Mouse (Mus musculus) lung, embryonic 16.5 days (tissue): ENCODE data around the gene Pcmt1. TPM values are rescaled to one million over a fixed set of nuclear protein-coding genes. Genes with fewer than 3 reads are reported as not detected.

Experiments
- ATAC-seq: fragments of 200-750 bp; cut with Nextera tagmentation; 2 replicates; pipeline ENCODE4 v1.8.0; 2017; ENCODE audit warnings: low read depth, mild to moderate bottlenecking, moderate library complexity
- H3K27ac ChIP-seq: fragments of 300-500 bp; sonication (generic); 2 replicates; pipeline ENCODE4 v1.5.1; 2014; ENCODE audit warnings: mild to moderate bottlenecking, control low read depth, low read length
- H3K27me3 ChIP-seq: fragments of 300-500 bp; sonication (generic); 2 replicates; pipeline ENCODE4 v1.6.1; 2014; ENCODE audit warnings: low read depth, low read length, mixed read lengths; ENCODE audit not compliant: control insufficient read depth, insufficient read depth
- H3K36me3 ChIP-seq: fragments of 300-500 bp; sonication (generic); 2 replicates; pipeline ENCODE4 v1.6.1; 2014; ENCODE audit warnings: low read length; ENCODE audit not compliant: control insufficient read depth, insufficient read depth
- H3K4me1 ChIP-seq: fragments of 300-500 bp; sonication (generic); replicated peaks from 2 replicates; pipeline ENCODE4 v1.6.1; 2014; ENCODE audit warnings: low read length, mixed read lengths; ENCODE audit not compliant: control insufficient read depth, insufficient read depth
- H3K4me2 ChIP-seq: fragments of 300-500 bp; sonication (generic); 2 replicates; pipeline ENCODE4 v1.6.1; 2014; ENCODE audit warnings: low read depth, low read length, control low read depth
- H3K4me3 ChIP-seq: fragments of 300-500 bp; sonication (generic); 2 replicates; pipeline ENCODE4 v1.5.1; 2014; ENCODE audit warnings: mild to moderate bottlenecking, low read length, control low read depth
- H3K9ac ChIP-seq: fragments of 300-500 bp; sonication (generic); 2 replicates; pipeline ENCODE4 v1.6.1; 2014; ENCODE audit warnings: low read length, control low read depth
- H3K9me3 ChIP-seq: fragments of 300-500 bp; sonication (generic); 2 replicates; pipeline ENCODE4 v1.6.1; 2016; ENCODE audit warnings: low read length; ENCODE audit not compliant: control insufficient read depth
- WGBS: fragments of 180-500 bp; shearing (Covaris S2); extraction: QIAGEN DNeasy Blood & Tissue Kit; methylation state at CpG from one replicate; pipeline ENCODE4 v1.1.7; 2014; 5-methylcytosine and 5-hydroxymethylcytosine counted together
- polyA plus RNA-seq: library from polyadenylated mRNA; unstranded; fragments of >200 nt; fragmentation: Nextera tagmentation; extraction: Ambion mirVana; gene quantifications from 2 replicates; pipeline ENCODE4 v1.2.1, GENCODE M21; 2015

The Pcmt1 gene
- polyA plus RNA-seq, 1 experiment from 2014 or later, result 126 TPM

- H3K36me3 ChIP-seq, result no peaks in the 10 kb centered on the region
- H3K4me3 ChIP-seq, result no peak overlapping the region
- no peaks in the 10 kb centered on the region for H3K9me3 ChIP-seq
- no peak overlapping the region for H3K27ac ChIP-seq
- 31% methylated on average over 7 of the region's 7 CpGs for WGBS
- no peak for ATAC-seq
- no peaks in the 10 kb centered on the region for H3K27me3 ChIP-seq
- H3K4me1 ChIP-seq, result no peaks in the 10 kb centered on the region
- H3K4me2 ChIP-seq, result no peak overlapping the region
- H3K9ac ChIP-seq, result no peak overlapping the region
Measured at GRCm38 (mm10) chr10:7582891-7583557, 97.9 kb downstream of the Pcmt1 start.

- H3K9me3 ChIP-seq, result no peaks in the 10 kb centered on the region
- ATAC-seq, result peak; percentile 34; the same call in 1 of the 2 replicates
- no peak overlapping the region for H3K4me2 ChIP-seq
- H3K27ac ChIP-seq, result no peak overlapping the region
- H3K4me3 ChIP-seq, result no peak overlapping the region
- H3K9ac ChIP-seq, result no peak overlapping the region
- no peaks in the 10 kb centered on the region for H3K36me3 ChIP-seq
- H3K4me1 ChIP-seq, result no peaks in the 10 kb centered on the region
- 21% methylated on average over 11 of the region's 11 CpGs for WGBS
- H3K27me3 ChIP-seq, result no peaks in the 10 kb centered on the region
Measured at GRCm38 (mm10) chr10:7582157-7582890, 98.6 kb downstream of the Pcmt1 start.

DNA sequence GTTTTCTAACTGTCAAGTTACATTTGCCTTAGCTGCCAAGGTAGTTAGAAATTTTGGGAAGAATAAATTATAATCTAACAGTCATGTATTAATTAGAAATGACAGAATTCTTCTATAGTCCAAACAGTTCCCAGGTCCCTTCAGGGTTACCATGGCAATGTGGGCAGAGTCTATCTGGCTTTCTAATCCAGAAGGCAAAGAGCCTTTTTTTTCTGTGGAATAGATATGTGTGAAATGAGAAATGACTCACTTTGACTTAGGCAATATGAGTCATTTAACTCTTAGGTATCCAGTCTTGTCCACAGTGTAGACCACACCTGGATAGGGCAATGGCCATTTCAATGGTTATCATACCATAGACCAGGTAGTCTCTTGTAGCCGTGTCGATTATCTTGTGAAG is 99.5 kb downstream of the Pcmt1 start:
- no peak overlapping the region for H3K9ac ChIP-seq
- H3K4me2 ChIP-seq, result no peak overlapping the region
- H3K4me1 ChIP-seq, result no peaks in the 10 kb centered on the region
- no peak overlapping the region for H3K4me3 ChIP-seq
- H3K9me3 ChIP-seq, result no peaks in the 10 kb centered on the region
- no peaks in the 10 kb centered on the region for H3K27me3 ChIP-seq
- no peak overlapping the region for H3K27ac ChIP-seq
- H3K36me3 ChIP-seq, result no peaks in the 10 kb centered on the region
- WGBS, result 87% methylated on average over 2 of the region's 2 CpGs
- ATAC-seq, result no peak

Other genes starting within 250 kb of the Pcmt1 start
- gene Ulbp1, start 207.5 kb downstream of the Pcmt1 start, polyA plus RNA-seq, result 10.9 and 11.9 TPM in 2 replicates
- gene Lrp11, start 91.3 kb downstream of the Pcmt1 start, polyA plus RNA-seq, result 2.8 and 2.9 TPM in 2 replicates
- gene Nup43, start 13.6 kb downstream of the Pcmt1 start, polyA plus RNA-seq, result 46.4 and 47.4 TPM in 2 replicates
- gene Lats1, start 78 bp upstream of the Pcmt1 start, polyA plus RNA-seq, result 7.9 and 8.0 TPM in 2 replicates
- 52.6 and 55.5 TPM in 2 replicates for gene Katna1, start 44.9 kb upstream of the Pcmt1 start, polyA plus RNA-seq
- gene Ginm1, start 111.7 kb upstream of the Pcmt1 start, polyA plus RNA-seq, result 96.3 and 103 TPM in 2 replicates
- gene Ppil4, start 111.8 kb upstream of the Pcmt1 start, polyA plus RNA-seq, result 37.6 and 38.8 TPM in 2 replicates
- gene Zc3h12d, start 151.3 kb upstream of the Pcmt1 start, polyA plus RNA-seq, result 0.06 and 0.13 TPM in 2 replicates